Mouse (Mus musculus) cerebral cortex, adult 2 months (tissue): ENCODE measurements around the gene Nt5dc3.

ENCODE experiments used
- WGBS: fragments of 180-500 bp; shearing (Covaris S2); methylation state at CpG from one replicate; pipeline ENCODE4 v1.1.7; 2018; 5-methylcytosine and 5-hydroxymethylcytosine counted together

Gene Nt5dc3

GRCm38 (mm10) chr10:86778398-86779116 lies at the start of gene Nt5dc3:
Gene Nt5dc3, plus strand, starts transcription at chr10:86779005.
- 2% methylated on average over 44 of the region's 44 CpGs for WGBS

- 7% methylated on average over 22 of the region's 22 CpGs for WGBS
Measured at GRCm38 (mm10) chr10:86730823-86731499, 47.8 kb upstream of the Nt5dc3 start.

DNA sequence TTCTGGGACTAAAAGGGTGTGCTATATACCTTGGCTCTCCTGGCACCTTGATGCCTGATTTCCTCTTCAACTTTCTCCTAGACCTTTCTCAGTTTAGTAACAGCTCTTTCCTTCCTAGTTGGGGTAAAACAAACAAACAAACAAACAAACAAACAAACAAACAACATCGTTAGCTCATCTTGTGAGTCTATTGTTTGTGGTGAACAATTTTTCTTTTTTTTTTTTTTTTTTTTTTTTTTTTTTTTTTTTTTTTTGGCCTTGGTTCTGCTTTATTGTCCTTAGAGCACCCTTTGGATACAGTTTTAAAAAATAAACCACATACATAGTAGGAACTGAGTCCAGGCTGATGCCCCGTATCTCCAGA lies 47.3 kb upstream of the Nt5dc3 start:
- WGBS: 50% methylated on average over 2 of the region's 2 CpGs

DNA sequence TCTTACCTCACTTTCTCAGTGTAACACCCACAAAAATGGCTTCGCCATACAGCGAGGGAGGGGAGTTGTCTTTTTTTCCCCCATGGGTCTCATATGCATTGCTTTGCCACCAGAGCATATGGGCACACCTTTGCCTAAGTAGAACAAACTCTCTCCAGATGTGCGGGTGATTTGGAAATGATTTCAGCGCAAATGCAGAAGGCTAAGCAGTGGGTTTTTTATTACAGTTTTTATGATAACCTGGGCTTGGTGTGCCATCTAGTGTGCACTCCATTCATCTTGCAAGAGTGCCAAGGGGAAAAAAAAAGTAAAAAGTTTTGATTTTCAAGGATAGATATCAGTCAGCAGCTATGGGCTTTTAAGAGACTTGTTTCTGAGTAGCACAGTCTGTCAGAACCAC lies 43.8 kb upstream of the Nt5dc3 start:
- WGBS: 80% methylated on average over 4 of the region's 4 CpGs

- WGBS: 91% methylated on average over 2 of the region's 2 CpGs
Measured at GRCm38 (mm10) chr10:86742918-86743317, 35.9 kb upstream of the Nt5dc3 start.

DNA sequence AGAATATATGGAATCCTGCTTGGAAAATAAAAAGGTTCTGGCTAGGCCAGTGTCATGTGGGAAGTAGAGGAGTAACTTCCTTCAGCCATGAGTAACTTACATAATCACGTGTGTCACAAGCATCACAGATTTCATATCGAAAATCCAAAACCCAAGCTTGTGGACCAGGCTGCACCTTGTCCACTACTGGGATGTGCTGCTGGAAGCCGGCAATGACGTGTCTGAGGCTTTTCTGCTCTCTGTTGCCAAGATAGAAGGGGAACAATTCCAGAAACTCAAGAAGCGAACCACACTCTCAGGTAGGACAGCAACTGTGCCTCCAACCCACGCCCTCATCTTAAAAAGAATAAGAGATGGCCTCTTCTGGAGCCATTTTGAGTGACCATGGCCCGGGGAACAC lies 34.5 kb upstream of the Nt5dc3 start:
- 93% methylated on average over 7 of the region's 7 CpGs for WGBS

DNA sequence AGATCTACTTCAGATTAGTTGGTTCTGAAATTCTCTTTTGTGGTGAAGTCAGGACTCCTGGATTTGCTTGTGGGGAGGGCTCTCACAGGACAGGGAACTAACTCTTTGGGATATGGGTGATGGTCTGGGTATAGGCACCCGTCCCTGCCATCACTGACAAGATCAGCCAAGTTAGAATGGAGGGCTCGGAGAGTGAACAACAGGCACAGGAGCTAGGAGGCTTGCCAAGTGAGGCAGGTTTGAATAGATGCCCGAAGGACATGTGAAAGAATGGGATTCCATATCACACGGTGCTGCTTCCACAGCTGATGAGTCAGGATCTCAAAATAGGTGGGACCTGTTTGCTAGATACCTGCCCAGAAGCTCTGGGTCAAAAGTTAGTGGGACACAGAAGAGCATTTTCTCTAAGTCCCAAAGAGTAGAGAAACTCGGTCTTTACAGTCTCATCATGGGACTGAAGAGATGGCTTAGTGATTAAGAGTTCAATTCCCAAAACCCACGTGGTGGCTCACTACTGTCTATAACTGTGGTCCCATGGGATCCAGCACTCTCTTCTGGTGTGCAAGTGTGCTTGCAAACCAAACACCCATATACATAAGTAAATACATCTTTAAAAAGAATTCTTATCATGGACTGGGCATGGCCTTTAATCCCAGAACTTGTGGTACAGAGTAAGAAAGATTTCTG lies 22.8 kb upstream of the Nt5dc3 start:
- WGBS: 84% methylated on average over 6 of the region's 6 CpGs

DNA sequence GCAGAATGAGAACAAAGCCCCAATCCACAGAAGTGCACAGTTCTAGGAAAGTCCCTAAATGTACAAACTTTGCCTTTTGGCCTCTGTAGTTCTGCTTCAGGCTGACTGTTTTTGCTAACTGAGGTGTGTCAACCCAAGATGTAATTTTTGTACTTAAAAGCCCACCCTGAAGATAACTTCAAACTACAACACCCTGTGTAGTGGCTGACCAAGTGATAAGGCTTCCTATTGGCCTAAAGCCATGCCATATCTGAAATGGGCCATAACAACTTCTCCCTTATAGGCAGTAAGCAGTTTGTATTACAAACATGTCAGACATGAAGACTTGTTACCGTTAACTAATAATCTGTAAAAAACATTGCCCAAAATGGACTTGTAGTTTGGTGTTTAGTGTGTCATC lies 21.1 kb upstream of the Nt5dc3 start:
- 97% methylated on average over 1 of the region's 1 CpGs for WGBS

- WGBS: 87% methylated on average over 6 of the region's 6 CpGs
Measured at GRCm38 (mm10) chr10:86758211-86758610, 20.6 kb upstream of the Nt5dc3 start.

- 95% methylated on average over 1 of the region's 1 CpGs for WGBS
Measured at GRCm38 (mm10) chr10:86761236-86761635, 17.6 kb upstream of the Nt5dc3 start.

GRCm38 (mm10) chr10:86761722-86762383 lies 17.0 kb upstream of the Nt5dc3 start:
- WGBS: 62% methylated on average over 7 of the region's 7 CpGs

DNA sequence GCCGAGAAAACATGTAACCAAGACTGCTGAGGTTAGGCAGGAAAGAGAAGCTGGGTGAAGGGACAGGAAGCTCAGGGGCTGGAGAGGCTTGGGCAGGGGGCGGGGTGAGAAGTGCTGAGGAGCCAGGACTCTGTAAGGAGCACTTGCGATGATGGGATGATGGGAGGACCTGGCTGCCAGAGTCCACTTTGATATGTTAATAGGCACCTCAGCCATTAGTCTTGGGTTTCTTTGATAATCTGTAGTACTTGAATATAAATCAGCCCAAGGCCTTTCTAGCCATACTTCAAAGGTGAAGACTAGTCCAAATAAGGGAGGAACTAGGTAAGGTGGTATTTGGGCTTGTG lies 16.4 kb upstream of the Nt5dc3 start:
- WGBS: 72% methylated on average over 3 of the region's 3 CpGs

DNA sequence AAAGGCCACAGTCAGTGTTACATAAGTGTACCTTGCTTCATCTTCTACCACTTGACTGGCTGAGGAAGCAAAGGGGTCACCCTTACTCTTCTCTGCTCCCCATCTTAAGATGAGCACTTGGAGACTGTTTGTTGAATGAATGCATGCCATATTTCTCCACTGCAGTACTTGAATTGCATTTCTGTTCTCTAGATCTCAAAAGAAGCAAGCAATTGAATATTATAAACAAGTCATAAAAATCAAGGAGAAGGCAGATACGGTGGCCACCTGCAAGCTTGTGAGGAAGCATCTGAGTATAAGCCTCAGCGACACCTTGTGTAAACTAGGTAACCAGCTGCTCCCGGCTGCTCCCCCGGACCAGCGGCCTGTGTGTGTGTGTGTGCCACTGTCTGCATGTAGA lies 15.1 kb upstream of the Nt5dc3 start, which contains the start of gene Gm49358:
Gm49358 (plus strand) TSS at position 301 of the 400 bp plus-strand sequence.
- WGBS: 93% methylated on average over 5 of the region's 5 CpGs

GRCm38 (mm10) chr10:86765344-86765966 lies 13.3 kb upstream of the Nt5dc3 start:
- 57% methylated on average over 4 of the region's 4 CpGs for WGBS

DNA sequence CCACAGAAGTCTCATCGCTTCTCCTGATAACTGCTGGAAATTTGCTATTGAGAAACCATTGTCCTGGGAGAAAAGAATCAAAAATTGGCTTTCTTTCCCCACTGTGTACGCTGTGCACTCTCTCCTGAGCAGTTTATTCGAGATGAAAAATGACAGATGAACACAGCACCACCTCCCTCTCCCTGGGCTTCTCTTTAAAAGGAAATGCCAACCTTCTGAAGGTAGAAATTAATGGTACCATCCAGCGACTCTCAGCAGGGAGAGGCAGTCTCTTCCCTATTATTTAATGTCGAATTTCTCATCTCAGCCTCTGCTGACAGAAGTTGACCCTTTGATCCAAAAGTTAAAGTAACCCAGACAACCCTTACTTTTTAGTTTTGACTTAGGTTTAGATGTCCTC lies 9.6 kb upstream of the Nt5dc3 start:
- 79% methylated on average over 5 of the region's 5 CpGs for WGBS

GRCm38 (mm10) chr10:86769797-86770196 lies 9.0 kb upstream of the Nt5dc3 start:
- 50% methylated on average over 4 of the region's 4 CpGs for WGBS

DNA sequence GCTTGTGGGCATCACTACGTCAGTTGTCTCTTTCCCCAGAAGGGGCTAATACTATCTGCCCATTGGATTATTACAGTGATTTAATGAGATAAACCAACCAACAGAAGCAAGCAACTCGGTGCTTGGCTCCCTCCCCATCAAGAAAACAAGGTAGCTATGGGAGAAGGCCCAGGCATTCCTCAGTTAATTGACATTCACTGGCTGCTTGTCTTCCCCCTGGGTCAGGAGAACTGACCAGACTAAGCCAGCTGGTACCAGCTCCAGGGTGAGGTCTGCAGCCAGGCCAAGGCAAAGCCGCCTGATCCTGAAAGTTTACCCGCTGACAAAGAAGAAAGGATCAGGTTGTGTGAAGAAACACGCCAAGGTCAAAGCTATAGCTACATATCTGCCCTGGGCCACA lies 7.1 kb upstream of the Nt5dc3 start:
- 83% methylated on average over 5 of the region's 5 CpGs for WGBS

DNA sequence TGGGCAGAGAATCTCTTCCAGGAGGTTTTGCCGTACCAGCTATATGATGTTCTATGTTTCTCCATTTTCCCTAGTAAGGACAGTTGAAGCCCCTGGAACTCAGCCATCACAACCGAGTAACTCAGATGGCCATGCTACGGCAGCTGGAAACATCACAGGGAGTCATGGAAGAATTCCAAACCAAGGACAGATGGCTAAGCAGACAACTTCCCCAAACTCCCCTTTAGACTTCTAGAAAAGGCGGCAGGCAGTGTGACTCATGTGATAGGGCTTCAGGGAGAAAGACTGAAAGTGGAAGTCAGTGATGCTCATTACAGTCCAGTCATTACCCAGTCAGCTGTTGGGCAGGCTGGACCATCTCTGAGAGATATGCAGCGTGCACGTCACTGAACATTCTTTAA lies 6.6 kb upstream of the Nt5dc3 start:
- 38% methylated on average over 6 of the region's 6 CpGs for whole genome bisulfite sequencing

DNA sequence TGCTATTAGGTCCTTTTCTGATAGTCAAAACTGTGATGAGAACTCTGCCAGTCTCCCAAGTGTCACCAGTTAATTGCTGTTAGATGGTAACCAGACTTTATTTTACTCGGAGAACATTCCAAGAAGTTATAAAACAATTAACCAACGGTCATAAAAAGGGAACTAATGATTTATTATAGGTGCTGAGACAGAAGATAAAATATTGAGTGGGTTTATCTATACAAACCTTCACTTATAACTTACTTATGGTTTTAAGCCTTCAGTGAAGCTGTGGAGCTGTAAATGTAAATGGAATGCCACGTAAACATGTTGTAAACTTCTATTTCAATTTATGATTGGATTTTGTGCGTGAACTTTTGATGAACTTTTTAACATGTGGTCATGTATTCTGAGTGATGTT lies 5.4 kb upstream of the Nt5dc3 start:
- 79% methylated on average over 4 of the region's 4 CpGs for WGBS

DNA sequence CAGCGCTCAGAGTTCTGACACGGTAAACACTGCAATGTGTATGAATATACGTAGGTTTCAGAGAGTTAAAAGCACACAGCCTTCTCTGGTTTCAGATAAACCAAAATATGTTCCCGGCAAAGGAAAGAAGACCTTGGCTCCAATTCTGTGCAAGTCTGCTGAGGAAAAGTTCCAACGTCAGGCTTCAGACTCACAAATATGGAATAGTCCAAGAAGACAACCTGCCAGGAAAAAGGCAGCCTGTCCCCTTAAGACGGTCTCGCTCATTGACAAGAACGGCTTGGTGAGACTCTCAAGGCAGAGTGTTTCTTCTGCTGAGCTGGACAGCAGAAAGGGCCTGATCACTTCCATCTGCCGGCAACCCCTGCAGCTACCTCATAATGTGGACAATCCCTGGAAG lies 2.5 kb upstream of the Nt5dc3 start:
- 50% methylated on average over 9 of the region's 9 CpGs for WGBS

GRCm38 (mm10) chr10:86777614-86778319 lies 1.0 kb upstream of the Nt5dc3 start:
- WGBS: 63% methylated on average over 19 of the region's 19 CpGs
